Mouse (Mus musculus) limb, embryonic 12.5 days (tissue): Measurements from ENCODE around the gene Ttll11. TPM values are rescaled to one million over a fixed set of nuclear protein-coding genes. Genes with fewer than 3 reads are reported as not detected.

Experiments
- ATAC-seq: fragments of 200-750 bp; cut with Nextera tagmentation; 2 replicates; pipeline ENCODE4 v1.8.0; 2017; ENCODE audit warnings: low read depth, moderate TSS enrichment; ENCODE audit not compliant: insufficient number of reproducible peaks, insufficient read depth, low FRiP score, low TSS enrichment
- H3K27ac ChIP-seq: fragments of 300-500 bp; sonication (generic); 2 replicates; pipeline ENCODE4 v1.5.1; 2016; ENCODE audit warnings: mild to moderate bottlenecking, moderate library complexity
- H3K27me3 ChIP-seq: fragments of 300-500 bp; sonication (generic); 2 replicates; pipeline ENCODE4 v1.6.1; 2016; ENCODE audit warnings: mild to moderate bottlenecking, moderate library complexity
- H3K36me3 ChIP-seq: fragments of 300-500 bp; sonication (generic); 2 replicates; pipeline ENCODE4 v1.6.1; 2016; ENCODE audit warnings: mild to moderate bottlenecking, moderate library complexity
- H3K4me1 ChIP-seq: fragments of 300-500 bp; sonication (generic); replicated peaks from 2 replicates; pipeline ENCODE4 v1.6.1; 2016
- H3K4me2 ChIP-seq: fragments of 300-500 bp; sonication (generic); 2 replicates; pipeline ENCODE4 v1.6.1; 2016; ENCODE audit warnings: mild to moderate bottlenecking, moderate library complexity
- H3K4me3 ChIP-seq: fragments of 300-500 bp; sonication (generic); replicated peaks from 2 replicates; pipeline ENCODE4 v1.5.1; 2016; ENCODE audit warnings: mild to moderate bottlenecking
- H3K9ac ChIP-seq: fragments of 300-500 bp; sonication (generic); replicated peaks from 2 replicates; pipeline ENCODE4 v1.6.1; 2016; ENCODE audit warnings: mild to moderate bottlenecking, moderate library complexity
- H3K9me3 ChIP-seq: fragments of 300-500 bp; sonication (generic); 2 replicates; pipeline ENCODE4 v1.6.1; 2016; ENCODE audit warnings: mild to moderate bottlenecking, moderate library complexity
- WGBS: fragments of 180-500 bp; shearing (Covaris S2); methylation state at CpG from one replicate; pipeline ENCODE4 v1.1.7; 2016; 5-methylcytosine and 5-hydroxymethylcytosine counted together
- polyA plus RNA-seq: library from polyadenylated mRNA; unstranded; fragments of >200 nt; fragmentation: Nextera tagmentation; extraction: Ambion mirVana; gene quantifications from 2 replicates; pipeline ENCODE4 v1.2.1, GENCODE M21; 2016

Ttll11 gene
- polyA plus RNA-seq, 1 experiment from 2014 or later = 1.3 TPM

DNA sequence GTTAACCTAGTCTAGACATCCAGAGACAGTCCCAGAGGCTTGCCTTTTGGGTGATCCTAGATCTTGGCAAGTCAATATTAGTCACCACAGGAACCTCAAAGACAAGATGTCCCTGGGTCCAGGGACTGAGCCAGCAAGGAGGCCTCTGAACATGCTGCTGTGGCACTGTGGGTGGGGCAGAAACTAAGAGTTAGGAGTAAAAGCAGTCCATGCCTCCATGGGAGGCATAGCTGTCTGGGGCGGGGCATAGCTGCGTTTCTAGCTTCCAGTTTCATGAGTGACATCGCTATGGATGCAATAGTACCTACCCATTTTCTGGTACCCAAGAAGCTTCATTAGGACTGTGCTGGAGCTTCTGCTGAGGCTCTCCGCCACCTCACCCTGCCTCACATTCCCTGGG, 99.8 kb downstream of the Ttll11 start:
- H3K27me3 ChIP-seq = peaks cover 10% of the 10 kb centered on the region
- no peaks in the 10 kb centered on the region for H3K9me3 ChIP-seq
- no peak overlapping the region for H3K4me2 ChIP-seq
- peaks cover 25% of the 10 kb centered on the region for H3K4me1 ChIP-seq
- H3K9ac ChIP-seq = no peak overlapping the region
- H3K4me3 ChIP-seq = no peak overlapping the region
- H3K27ac ChIP-seq = no peak overlapping the region
- no peaks in the 10 kb centered on the region for H3K36me3 ChIP-seq
- no peak for ATAC-seq
- WGBS = 83% methylated on average over 4 of the region's 4 CpGs

DNA sequence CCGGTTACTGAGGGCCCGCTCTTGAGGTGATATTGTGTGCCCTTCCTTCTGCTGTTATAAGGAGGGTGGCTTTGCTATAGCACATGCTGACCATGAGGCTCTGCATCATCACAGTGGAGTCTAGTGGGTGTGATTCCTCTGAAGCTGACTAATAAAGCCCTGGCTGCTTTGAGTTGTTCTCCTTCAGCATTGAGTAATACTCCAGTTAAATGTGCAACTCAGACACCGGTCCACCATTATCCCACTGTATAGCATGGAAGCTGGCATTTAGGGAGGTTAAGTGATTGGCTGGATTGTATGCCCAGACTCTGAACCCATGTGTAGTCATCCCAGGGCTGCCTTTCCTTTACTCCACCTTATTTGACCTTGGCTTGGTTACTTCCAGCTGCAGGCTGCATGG, 101.2 kb downstream of the Ttll11 start:
- Histone ChIP-seq H3K9ac (no peak overlapping the region), H3K36me3 (no peaks in the 10 kb centered on the region), H3K4me1 (peaks cover 19% of the 10 kb centered on the region), H3K27me3 (peaks cover 10% of the 10 kb centered on the region), H3K27ac (no peak overlapping the region), H3K4me3 (no peak overlapping the region), H3K4me2 (no peak overlapping the region), H3K9me3 (no peaks in the 10 kb centered on the region)
- 97% methylated on average over 3 of the region's 3 CpGs for WGBS
- no peak for ATAC-seq

DNA sequence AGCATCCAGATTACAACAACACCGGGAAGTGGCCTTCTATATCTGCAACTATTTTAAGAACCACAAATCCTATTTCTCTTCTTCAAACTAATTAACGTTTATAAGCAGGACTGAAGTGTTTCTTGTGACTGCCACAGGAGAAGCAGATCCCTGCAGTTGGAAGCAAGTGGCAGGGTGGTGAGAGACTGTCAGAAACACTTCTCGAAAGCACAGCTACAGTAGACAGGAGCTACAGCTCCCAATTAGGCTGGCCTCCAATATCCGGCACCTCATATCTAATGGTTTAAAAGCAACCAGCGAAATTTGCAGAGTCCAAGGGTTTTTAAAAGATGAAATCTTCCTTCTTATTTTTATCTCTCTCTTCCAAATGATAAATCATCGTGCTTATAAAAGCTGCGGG, 104.1 kb downstream of the Ttll11 start:
- Histone ChIP-seq H3K27me3 (peaks cover 10% of the 10 kb centered on the region), H3K4me2 (no peak overlapping the region), H3K4me3 (no peak overlapping the region), H3K36me3 (no peaks in the 10 kb centered on the region), H3K27ac (no peak overlapping the region), H3K9me3 (no peaks in the 10 kb centered on the region), H3K4me1 (peaks cover 21% of the 10 kb centered on the region), H3K9ac (no peak overlapping the region)
- WGBS = 81% methylated on average over 7 of the region's 7 CpGs
- ATAC-seq = no peak

DNA sequence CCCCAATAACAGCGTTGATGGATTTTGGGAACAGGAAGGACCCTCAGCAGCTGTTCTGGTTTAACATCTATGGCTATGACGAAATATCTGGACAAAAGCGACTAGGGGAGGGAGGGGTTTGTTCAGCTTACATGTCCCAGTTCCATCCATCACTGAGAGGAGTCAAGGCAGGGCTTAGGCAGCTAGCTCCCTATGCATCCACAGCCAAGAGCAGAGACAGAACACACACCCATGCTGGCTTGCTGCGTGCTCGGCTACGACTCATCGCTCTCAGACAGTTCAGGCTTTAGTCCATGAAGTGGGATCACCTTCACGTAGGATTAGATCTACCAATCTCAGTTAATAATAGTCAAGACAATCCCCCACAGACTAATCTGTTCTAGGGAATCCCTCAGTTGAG, 105.3 kb downstream of the Ttll11 start:
- no peaks in the 10 kb centered on the region for H3K9me3 ChIP-seq
- no peak overlapping the region for H3K9ac ChIP-seq
- H3K27ac ChIP-seq = no peak overlapping the region
- WGBS = 86% methylated on average over 8 of the region's 8 CpGs
- H3K4me3 ChIP-seq = no peak overlapping the region
- H3K4me1 ChIP-seq = peaks cover 21% of the 10 kb centered on the region
- no peak for ATAC-seq
- no peaks in the 10 kb centered on the region for H3K36me3 ChIP-seq
- peaks cover 8% of the 10 kb centered on the region for H3K27me3 ChIP-seq
- H3K4me2 ChIP-seq = no peak overlapping the region

DNA sequence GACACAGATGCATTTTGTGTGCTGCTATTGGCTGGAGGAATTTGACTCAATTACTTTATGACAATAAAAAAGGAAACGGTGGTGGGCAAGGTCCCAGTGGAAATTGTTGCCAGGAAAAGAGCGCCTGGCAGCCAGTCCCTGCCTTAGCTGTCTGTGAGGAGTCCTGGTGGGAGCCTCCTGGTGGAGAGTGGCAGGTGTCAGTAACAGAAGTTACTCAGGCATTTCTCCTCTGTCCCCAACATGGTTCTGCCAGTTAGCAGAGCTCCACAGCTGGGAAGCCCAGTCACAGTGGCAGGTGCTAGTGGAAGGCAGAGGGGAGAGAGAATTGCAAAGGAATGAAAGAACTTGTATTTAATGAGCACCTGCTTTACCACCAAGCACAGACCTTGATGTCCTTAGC, 110.5 kb downstream of the Ttll11 start:
- Histone ChIP-seq H3K27me3 (no peaks in the 10 kb centered on the region), H3K4me3 (no peak overlapping the region), H3K4me1 (peaks cover 15% of the 10 kb centered on the region), H3K9ac (no peak overlapping the region), H3K4me2 (no peak overlapping the region), H3K27ac (no peak overlapping the region), H3K9me3 (no peaks in the 10 kb centered on the region), H3K36me3 (no peaks in the 10 kb centered on the region)
- WGBS = 36% methylated on average over 2 of the region's 2 CpGs
- no peak for ATAC-seq

DNA sequence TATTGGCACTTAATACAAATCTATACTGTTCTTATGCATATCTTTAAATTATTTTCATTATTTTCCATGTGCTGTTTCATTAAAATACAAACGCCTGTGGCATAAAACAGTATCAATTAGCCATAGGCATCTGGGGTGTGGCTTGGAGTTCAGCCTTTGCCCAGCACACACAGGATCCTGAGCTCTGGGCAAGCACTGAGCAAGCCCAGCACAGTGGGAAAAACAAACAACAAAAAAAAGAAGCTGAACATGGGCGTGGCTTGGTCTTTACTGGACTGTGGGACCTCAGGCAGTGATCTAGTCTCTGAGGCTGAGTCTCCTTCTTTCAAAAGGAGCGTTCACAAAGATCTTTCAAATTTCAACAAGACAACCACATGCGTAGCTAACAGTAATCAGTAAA, 116.4 kb downstream of the Ttll11 start:
- no peak overlapping the region for H3K4me3 ChIP-seq
- H3K4me2 ChIP-seq = no peak overlapping the region
- H3K9ac ChIP-seq = no peak overlapping the region
- H3K27ac ChIP-seq = no peak overlapping the region
- 80% methylated on average over 4 of the region's 4 CpGs for WGBS
- no peaks in the 10 kb centered on the region for H3K27me3 ChIP-seq
- H3K9me3 ChIP-seq = no peaks in the 10 kb centered on the region
- no peak for ATAC-seq
- H3K36me3 ChIP-seq = no peaks in the 10 kb centered on the region
- H3K4me1 ChIP-seq = peaks cover 13% of the 10 kb centered on the region

DNA sequence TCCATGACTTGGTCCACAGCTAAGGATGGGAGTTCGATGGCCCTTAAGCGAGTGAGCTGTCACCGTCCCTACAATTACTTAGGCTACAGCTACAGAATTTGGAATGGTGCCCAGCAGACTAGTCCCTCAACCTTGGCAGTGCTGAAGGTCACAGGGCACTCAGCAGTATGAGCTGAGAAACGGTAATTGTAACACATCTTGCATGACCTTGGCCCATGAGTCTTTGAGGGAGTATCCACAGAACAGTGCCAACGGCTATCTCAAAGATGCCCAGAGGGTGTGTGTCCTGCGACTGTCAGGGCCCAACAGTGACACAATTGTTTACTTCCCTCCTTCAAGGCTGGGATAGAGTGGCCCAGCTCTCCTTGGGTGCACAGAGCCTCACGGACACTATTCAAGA, 118.5 kb downstream of the Ttll11 start:
- WGBS = 90% methylated on average over 7 of the region's 7 CpGs
- peak overlapping the region; percentile 62; the same call in 1 of the 2 replicates for H3K27ac ChIP-seq
- no peak overlapping the region for H3K4me3 ChIP-seq
- H3K9me3 ChIP-seq = no peaks in the 10 kb centered on the region
- H3K27me3 ChIP-seq = no peaks in the 10 kb centered on the region
- H3K9ac ChIP-seq = no peak overlapping the region
- peaks cover 13% of the 10 kb centered on the region for H3K4me1 ChIP-seq
- no peak for ATAC-seq
- no peak overlapping the region for H3K4me2 ChIP-seq
- H3K36me3 ChIP-seq = no peaks in the 10 kb centered on the region

DNA sequence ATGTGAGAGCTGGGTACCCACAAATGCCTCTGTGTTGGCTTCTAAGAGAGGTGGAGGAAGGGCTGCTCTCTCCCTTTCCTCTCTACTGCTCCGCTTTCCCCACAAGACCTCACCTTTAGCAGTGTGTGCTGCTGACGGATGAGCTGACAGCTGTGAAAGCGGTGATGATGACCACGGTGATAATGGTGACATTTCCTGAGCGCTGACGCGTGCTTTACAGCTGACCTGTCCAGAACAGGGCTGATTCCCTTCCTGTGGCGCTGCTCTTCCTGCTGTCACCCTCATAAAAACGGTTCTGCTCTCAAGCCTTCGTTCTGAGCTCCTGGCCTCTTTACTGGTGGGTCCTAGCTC, 119.3 kb downstream of the Ttll11 start:
- 0 out of 2 replicates have a peak, but pooled peaks have one; percentile 14 for ATAC-seq
- Histone ChIP-seq H3K4me1 (peaks cover 13% of the 10 kb centered on the region), H3K9me3 (no peaks in the 10 kb centered on the region), H3K27me3 (no peaks in the 10 kb centered on the region), H3K4me3 (no peak overlapping the region), H3K36me3 (no peaks in the 10 kb centered on the region), H3K9ac (no peak overlapping the region), H3K4me2 (peak overlapping the region; percentile 18), H3K27ac (peak overlapping the region; percentile 62)
- 28% methylated on average over 10 of the region's 10 CpGs for WGBS

DNA sequence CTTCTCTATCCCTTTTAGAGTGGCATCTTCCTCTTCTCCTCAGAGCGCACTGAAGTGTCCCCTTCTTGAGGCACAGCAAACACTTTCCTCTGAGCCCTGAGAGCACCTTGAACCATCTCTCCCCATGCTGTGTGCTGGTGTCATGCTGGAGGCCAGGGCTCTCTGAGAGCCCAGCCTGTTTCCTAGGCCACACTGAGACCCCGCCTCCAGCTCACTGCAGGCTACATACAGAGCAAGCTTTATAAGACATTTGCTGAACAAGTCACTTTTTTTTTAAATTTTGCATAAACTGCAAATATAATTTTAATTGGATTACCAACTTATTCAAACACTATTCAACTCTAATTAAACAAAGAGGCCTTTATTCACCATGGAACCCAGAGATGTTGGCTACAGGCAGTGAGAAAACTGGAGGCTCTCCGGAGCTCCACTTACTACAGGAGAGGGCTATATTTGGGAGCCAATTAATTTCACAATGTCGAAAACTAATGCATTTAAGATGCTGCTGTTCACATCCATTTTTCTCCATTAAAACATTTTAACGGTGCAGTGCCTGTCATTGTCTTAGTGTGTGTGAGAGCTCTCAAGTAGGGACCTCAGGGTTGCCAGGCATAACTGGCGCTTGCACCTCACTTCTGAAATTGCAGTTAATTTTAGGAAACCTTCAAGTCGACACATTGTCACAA, 119.9 kb downstream of the Ttll11 start:
- no peaks in the 10 kb centered on the region for H3K27me3 ChIP-seq
- 0 out of 2 replicates have a peak overlapping the region, but pooled peaks have one; percentile 18 for H3K4me2 ChIP-seq
- no peaks in the 10 kb centered on the region for H3K36me3 ChIP-seq
- no peak overlapping the region for H3K4me3 ChIP-seq
- H3K4me1 ChIP-seq = peaks cover 13% of the 10 kb centered on the region
- peak overlapping the region; percentile 72 for H3K27ac ChIP-seq
- ATAC-seq = peak; percentile 71; the same call in 1 of the 2 replicates
- 66% methylated on average over 7 of the region's 7 CpGs for WGBS
- H3K9ac ChIP-seq = no peak overlapping the region
- H3K9me3 ChIP-seq = no peaks in the 10 kb centered on the region

DNA sequence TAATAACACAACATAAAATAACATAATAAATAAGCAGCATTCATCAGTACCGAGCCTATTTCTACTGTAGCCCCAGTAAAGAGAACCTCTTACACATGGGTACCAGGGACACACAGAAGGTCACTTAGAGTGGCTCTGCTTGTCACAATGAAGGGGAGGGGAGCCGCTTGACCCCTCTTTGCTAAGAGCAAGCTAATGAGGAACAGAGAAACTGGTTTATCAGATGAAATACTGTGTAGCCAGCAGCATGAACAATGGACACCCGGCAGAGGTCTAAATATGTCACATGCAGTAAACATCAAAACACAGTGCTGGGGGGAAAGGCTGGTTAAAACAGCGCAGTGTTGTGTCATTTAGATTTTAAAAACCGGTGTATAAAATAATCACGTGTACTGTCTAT, 121.4 kb downstream of the Ttll11 start:
- 60% methylated on average over 6 of the region's 6 CpGs for WGBS
- ATAC-seq = no peak
- Histone ChIP-seq H3K4me1 (peaks cover 13% of the 10 kb centered on the region), H3K36me3 (no peaks in the 10 kb centered on the region), H3K9ac (no peak overlapping the region), H3K27me3 (no peaks in the 10 kb centered on the region), H3K4me2 (no peak overlapping the region), H3K27ac (no peak overlapping the region), H3K9me3 (no peaks in the 10 kb centered on the region), H3K4me3 (no peak overlapping the region)

DNA sequence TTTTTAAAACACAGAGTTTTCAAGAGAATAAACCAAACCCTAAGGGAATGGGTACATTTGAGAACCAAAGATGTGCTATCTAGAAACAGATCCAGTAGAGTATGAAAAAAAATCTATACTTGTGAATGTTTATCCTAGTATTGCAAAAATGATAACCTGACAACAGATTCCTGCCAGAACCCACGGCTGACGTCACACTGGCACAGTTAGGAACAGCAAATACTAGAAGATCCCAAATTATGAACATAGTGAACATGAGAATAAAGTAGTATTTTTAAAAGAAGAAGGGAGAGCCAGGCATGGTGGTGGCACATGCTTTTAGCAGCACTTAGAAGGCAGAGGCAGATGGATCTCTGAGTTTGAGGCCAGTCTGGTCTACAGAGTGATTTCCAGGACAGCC, 122.8 kb downstream of the Ttll11 start:
- 95% methylated on average over 2 of the region's 2 CpGs for WGBS
- ATAC-seq = no peak
- Histone ChIP-seq H3K4me2 (no peak overlapping the region), H3K4me3 (no peak overlapping the region), H3K9ac (no peak overlapping the region), H3K36me3 (no peaks in the 10 kb centered on the region), H3K9me3 (no peaks in the 10 kb centered on the region), H3K4me1 (peaks cover 24% of the 10 kb centered on the region), H3K27me3 (no peaks in the 10 kb centered on the region), H3K27ac (no peak overlapping the region)

DNA sequence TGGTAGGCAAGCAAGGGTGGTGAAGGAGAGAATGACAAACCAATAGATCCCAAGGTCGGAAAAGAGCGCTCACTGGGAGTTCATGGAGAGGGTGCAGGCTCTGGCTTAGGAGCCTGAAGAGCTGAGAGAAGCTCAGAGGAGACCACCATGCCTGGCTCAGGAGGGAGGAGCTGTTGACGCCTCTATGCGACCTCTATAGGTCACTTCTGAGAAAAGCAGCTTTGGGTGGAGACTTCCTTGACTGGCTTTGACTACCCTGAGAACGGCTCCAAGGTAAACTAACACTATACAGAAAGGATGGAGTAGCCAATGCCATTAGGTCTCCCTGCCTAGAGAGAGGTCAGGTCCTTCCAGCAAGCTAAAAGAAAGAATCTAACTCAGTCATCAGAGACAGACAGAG, 124.8 kb downstream of the Ttll11 start:
- no peaks in the 10 kb centered on the region for H3K9me3 ChIP-seq
- 32% methylated on average over 5 of the region's 5 CpGs for WGBS

More for the DNA sequence above, 124.8 kb downstream of the Ttll11 start:
- no peaks in the 10 kb centered on the region for H3K36me3 ChIP-seq
- ATAC-seq = no peak
- H3K27me3 ChIP-seq = 0 out of 2 replicates have a peak, but pooled peaks cover 8% of the 10 kb centered on the region
- no peak overlapping the region for H3K4me3 ChIP-seq
- H3K4me1 ChIP-seq = peaks cover 35% of the 10 kb centered on the region
- H3K4me2 ChIP-seq = no peak overlapping the region
- no peak overlapping the region for H3K9ac ChIP-seq
- H3K27ac ChIP-seq = no peak overlapping the region
